In the genomic region with DNA sequence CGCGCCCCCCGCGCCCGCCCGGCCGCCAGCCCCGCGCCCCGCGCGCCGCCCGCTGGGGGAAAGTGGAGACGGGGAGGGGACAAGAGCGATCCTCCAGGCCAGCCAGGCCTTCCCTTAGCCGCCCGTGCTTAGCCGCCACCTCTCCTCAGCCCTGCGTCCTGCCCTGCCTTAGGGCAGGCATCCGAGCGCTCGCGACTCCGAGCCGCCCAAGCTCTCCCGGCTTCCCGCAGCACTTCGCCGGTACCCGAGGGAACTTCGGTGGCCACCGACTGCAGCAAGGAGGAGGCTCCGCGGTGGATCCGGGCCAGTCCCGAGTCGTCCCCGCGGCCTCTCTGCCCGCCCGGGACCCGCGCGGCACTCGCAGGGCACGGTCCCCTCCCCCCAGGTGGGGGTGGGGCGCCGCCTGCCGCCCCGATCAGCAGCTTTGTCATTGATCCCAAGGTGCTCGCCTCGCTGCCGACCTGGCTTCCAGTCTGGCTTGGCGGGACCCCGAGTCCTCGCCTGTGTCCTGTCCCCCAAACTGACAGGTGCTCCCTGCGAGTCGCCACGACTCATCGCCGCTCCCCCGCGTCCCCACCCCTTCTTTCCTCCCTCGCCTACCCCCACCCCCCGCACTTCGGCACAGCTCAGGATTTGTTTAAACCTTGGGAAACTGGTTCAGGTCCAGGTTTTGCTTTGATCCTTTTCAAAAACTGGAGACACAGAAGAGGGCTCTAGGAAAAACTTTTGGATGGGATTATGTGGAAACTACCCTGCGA, we compare ENCODE assay signal across 7 mouse cellular contexts. TPM values are rescaled to one million over a fixed set of nuclear protein-coding genes. Genes with fewer than 3 reads are reported as not detected.
A peak's percentile ranks its signal among the peaks of the same experiment; 100 is the strongest.
DNase-seq lines count a peak whose midpoint lies in the region; ATAC-seq lines count a peak whose summit lies in the region.

No protein-coding gene starts in this region.

- no peaks in the 10 kb centered on the region; the same call in 1 of the 2 replicates for H3K4me1 ChIP-seq in limb, embryonic 11.5 days (ENCODE audit: control insufficient read depth, insufficient read depth, low read length)
- H3K4me1 ChIP-seq in midbrain, embryonic 13.5 days (replicated peaks): peaks cover 12% of the 10 kb centered on the region

- H3K4me3 ChIP-seq in limb, embryonic 11.5 days (ENCODE audit: low read depth, low read length): peak overlapping the region; percentile 80
- peak overlapping the region; percentile 69 for H3K4me3 ChIP-seq in midbrain, embryonic 13.5 days (replicated peaks)

- no peaks in the 10 kb centered on the region for H3K9me3 ChIP-seq in limb, embryonic 11.5 days (ENCODE audit: control insufficient read depth, low read length)
- no peaks in the 10 kb centered on the region for H3K9me3 ChIP-seq in midbrain, embryonic 13.5 days

- WGBS in limb, embryonic 11.5 days: under 1% methylated on average over 56 of the region's 68 CpGs
- WGBS in midbrain, embryonic 13.5 days: under 1% methylated on average over 58 of the region's 68 CpGs

- H3K4me2 ChIP-seq in limb, embryonic 11.5 days (ENCODE audit: low read depth, severe bottlenecking): peak overlapping the region; percentile 49
- peak overlapping the region; percentile 79 for H3K4me2 ChIP-seq in midbrain, embryonic 13.5 days (replicated peaks)

- peak overlapping the region; percentile 94 for H3K9ac ChIP-seq in limb, embryonic 11.5 days (ENCODE audit: low read length)
- H3K9ac ChIP-seq in midbrain, embryonic 13.5 days (replicated peaks): peak overlapping the region; percentile 75

- DNase-seq in adrenal gland, postnatal 10 days: peak; percentile 79
- peak; percentile 73 for DNase-seq in embryo, embryonic 10.5 days (ENCODE audit: low spot score)
- DNase-seq in kidney, adult 11 months: peak; percentile 68
- peak; percentile 83 for DNase-seq in limb, embryonic 11.5 days (ENCODE audit: low spot score)
- DNase-seq in spleen, postnatal 10 days (ENCODE audit: low spot score in 2 of 2): peak; percentile 14 to 26

- peak; percentile 32 for ATAC-seq in granulocyte monocyte progenitor cell, adult 5-6 weeks (replicated peaks; ENCODE audit: poor library complexity, severe bottlenecking)
- peak; percentile 88 for ATAC-seq in limb, embryonic 11.5 days (ENCODE audit: insufficient number of reproducible peaks, low FRiP score, low TSS enrichment, low read depth)
- ATAC-seq in midbrain, embryonic 13.5 days: peak; percentile 95

- no peaks in the 10 kb centered on the region for H3K36me3 ChIP-seq in limb, embryonic 11.5 days (ENCODE audit: control insufficient read depth, insufficient read depth, low read length)
- H3K36me3 ChIP-seq in midbrain, embryonic 13.5 days: no peaks in the 10 kb centered on the region

- peak overlapping the region; percentile 96 for H3K27ac ChIP-seq in limb, embryonic 11.5 days (replicated peaks; ENCODE audit: low read depth, low read length)
- peak overlapping the region; percentile 57 for H3K27ac ChIP-seq in midbrain, embryonic 13.5 days

- H3K27me3 ChIP-seq in limb, embryonic 11.5 days (ENCODE audit: control insufficient read depth, insufficient read depth, low read length): no peaks in the 10 kb centered on the region
- no peaks in the 10 kb centered on the region for H3K27me3 ChIP-seq in midbrain, embryonic 13.5 days

RNA-seq across cellular contexts. Expression of gene Pdgfc, which starts 0.5 kb away (rescaled TPM):
- total RNA-seq in adrenal gland, postnatal 10 days (2021): 10 to 100 TPM; 10.4 to 11.3 TPM
- not detected in 2 replicates for total RNA-seq in granulocyte monocyte progenitor cell, adult 5-6 weeks (2014; fragmentation: Nextera tagmentation)
- not detected in 2 replicates for total RNA-seq in granulocyte monocyte progenitor cell, adult 5-6 weeks (2017)
- 69.8 and 77.5 TPM in 2 replicates for polyA plus RNA-seq in limb, embryonic 11.5 days (2014; fragmentation: Nextera tagmentation; extraction: Ambion mirVana)
- polyA plus RNA-seq in midbrain, embryonic 13.5 days (2015; fragmentation: Nextera tagmentation; extraction: Ambion mirVana): 4.0 and 4.6 TPM in 2 replicates

Comparison
In these comparisons a context has a peak if more than half of its experiments do, and no peak if none do; other contexts are left out.
1. Peak in every context shown above with its lines: DNase-seq, ATAC-seq, H3K4me3 ChIP-seq and H3K27ac ChIP-seq.
2. DNase-seq: peak in every context shown above with its lines; median percentile 83 in limb, embryonic 11.5 days; 79 in adrenal gland, postnatal 10 days; 73 in embryo, embryonic 10.5 days; 68 in kidney, adult 11 months; 20 in spleen, postnatal 10 days.
3. ATAC-seq: peak in every context shown above with its lines; median percentile 95 in midbrain, embryonic 13.5 days; 88 in limb, embryonic 11.5 days; 32 in granulocyte monocyte progenitor cell, adult 5-6 weeks.
4. RNA of gene Pdgfc, which starts 0.5 kb away (total RNA-seq): 10.4 to 11.3 TPM in adrenal gland, postnatal 10 days; not detected in granulocyte monocyte progenitor cell, adult 5-6 weeks; every median in the first group is over 10 times any median in the second.